Comparison of ENCODE assay signal across 9 mouse cellular contexts in genomic region chr5:123747604-123748003, GRCm38 (mm10). TPM values are rescaled to one million over a fixed set of nuclear protein-coding genes. Genes with fewer than 3 reads are reported as not detected.
DNase-seq lines count a peak whose midpoint lies in the region; ATAC-seq lines count a peak whose summit lies in the region.
"Had no signal": no experiment of that assay in that cellular context is flagged by ENCODE, and none has a peak within 500 bp of the region (broad histone marks: within the 10 kb centered on the region; RNA-seq: fewer than 3 reads in every experiment).

No protein-coding gene starts in this region.

- DNase-seq in lung, adult 18-20 months = no peak
- DNase-seq in limb, embryonic 11.5 days (ENCODE audit: low spot score) = no peak
- peak; percentile 36 for DNase-seq in retina, postnatal 1 day
- DNase-seq in adrenal gland, postnatal 10 days = no peak
- DNase-seq in Muller cell, postnatal 12 days (ENCODE audit: inconsistent ontology term) = no peak
- DNase-seq: adrenal gland, adult 8-10 months had no signal

- peak overlapping the region; percentile 86 for H3K4me3 ChIP-seq in lung, embryonic 16.5 days (ENCODE audit: low read length)
- peak overlapping the region; percentile 75 for H3K4me3 ChIP-seq in embryonic facial prominence, embryonic 13.5 days
- peak overlapping the region; percentile 81 for H3K4me3 ChIP-seq in limb, embryonic 11.5 days (ENCODE audit: low read depth, low read length)

- H3K27ac ChIP-seq in lung, embryonic 16.5 days (ENCODE audit: low read length) = 0 out of 2 replicates have a peak overlapping the region, but pooled peaks have one; percentile 24
- H3K27ac ChIP-seq in embryonic facial prominence, embryonic 13.5 days = no peak overlapping the region; the same call in 1 of the 2 replicates
- H3K27ac ChIP-seq in limb, embryonic 11.5 days (replicated peaks; ENCODE audit: low read depth, low read length) = no peak overlapping the region

- WGBS in lung, embryonic 16.5 days = 16% methylated on average over 7 of the region's 7 CpGs
- WGBS in embryonic facial prominence, embryonic 13.5 days = 20% methylated on average over 7 of the region's 7 CpGs
- 42% methylated on average over 7 of the region's 7 CpGs for WGBS in limb, embryonic 11.5 days

- H3K9ac ChIP-seq in lung, embryonic 16.5 days (ENCODE audit: low read length) = peak overlapping the region; percentile 64
- H3K9ac ChIP-seq in embryonic facial prominence, embryonic 13.5 days = peak overlapping the region; percentile 78
- peak overlapping the region; percentile 1; the same call in 1 of the 2 replicates for H3K9ac ChIP-seq in limb, embryonic 11.5 days (ENCODE audit: low read length)

- peaks cover 19% of the 10 kb centered on the region for H3K36me3 ChIP-seq in lung, embryonic 16.5 days (ENCODE audit: control insufficient read depth, insufficient read depth, low read length)
- peaks cover 30% of the 10 kb centered on the region for H3K36me3 ChIP-seq in embryonic facial prominence, embryonic 13.5 days
- peaks cover under 1% of the 10 kb centered on the region; the same call in 1 of the 2 replicates for H3K36me3 ChIP-seq in limb, embryonic 11.5 days (ENCODE audit: control insufficient read depth, insufficient read depth, low read length)

- H3K27me3 ChIP-seq in lung, embryonic 16.5 days (ENCODE audit: control insufficient read depth, insufficient read depth, low read depth, low read length) = no peaks in the 10 kb centered on the region
- H3K27me3 ChIP-seq in embryonic facial prominence, embryonic 13.5 days = no peaks in the 10 kb centered on the region
- H3K27me3 ChIP-seq in limb, embryonic 11.5 days (ENCODE audit: control insufficient read depth, insufficient read depth, low read length) = no peaks in the 10 kb centered on the region

- no peak for ATAC-seq in lung, embryonic 16.5 days (ENCODE audit: low read depth)
- ATAC-seq in embryonic facial prominence, embryonic 13.5 days (ENCODE audit: insufficient number of reproducible peaks, insufficient read depth, low FRiP score, low TSS enrichment, low read depth) = no peak
- ATAC-seq in limb, embryonic 11.5 days (ENCODE audit: insufficient number of reproducible peaks, low FRiP score, low TSS enrichment, low read depth) = no peak
- ATAC-seq in cerebellum, adult (ENCODE audit: insufficient number of reproducible peaks, low FRiP score, low TSS enrichment) = no peak

- peak overlapping the region; percentile 84 for H3K4me2 ChIP-seq in lung, embryonic 16.5 days (ENCODE audit: low read depth, low read length)
- H3K4me2 ChIP-seq in embryonic facial prominence, embryonic 13.5 days = peak overlapping the region; percentile 85
- H3K4me2 ChIP-seq in limb, embryonic 11.5 days (ENCODE audit: low read depth, severe bottlenecking) = peak overlapping the region; percentile 75

- peaks cover 18% of the 10 kb centered on the region for H3K4me1 ChIP-seq in lung, embryonic 16.5 days (replicated peaks; ENCODE audit: control insufficient read depth, insufficient read depth, low read length)
- H3K4me1 ChIP-seq in embryonic facial prominence, embryonic 13.5 days = peaks cover 23% of the 10 kb centered on the region
- peaks cover 10% of the 10 kb centered on the region; the same call in 1 of the 2 replicates for H3K4me1 ChIP-seq in limb, embryonic 11.5 days (ENCODE audit: control insufficient read depth, insufficient read depth, low read length)

- no peaks in the 10 kb centered on the region for H3K9me3 ChIP-seq in lung, embryonic 16.5 days (ENCODE audit: control insufficient read depth, low read length)
- H3K9me3 ChIP-seq in embryonic facial prominence, embryonic 13.5 days = no peaks in the 10 kb centered on the region
- H3K9me3 ChIP-seq in limb, embryonic 11.5 days (ENCODE audit: control insufficient read depth, low read length) = no peaks in the 10 kb centered on the region

RNA-seq across cellular contexts. Expression of gene Rsrc2, which starts 1.6 kb away (rescaled TPM):
- 110 and 116 TPM in 2 replicates for polyA plus RNA-seq in lung, embryonic 16.5 days (2015; fragmentation: Nextera tagmentation; extraction: Ambion mirVana)
- 168 and 177 TPM in 2 replicates for polyA plus RNA-seq in embryonic facial prominence, embryonic 13.5 days (2015; fragmentation: Nextera tagmentation; extraction: Ambion mirVana)
- polyA plus RNA-seq in limb, embryonic 11.5 days (2014; fragmentation: Nextera tagmentation; extraction: Ambion mirVana) = 166 and 167 TPM in 2 replicates
- 10 to 100 TPM; 63.7 to 76.4 TPM for total RNA-seq in adrenal gland, postnatal 10 days (2021)

RNA-seq across cellular contexts. Expression of gene Kntc1, which starts 1.9 kb away (rescaled TPM):
- 28.6 and 32.4 TPM in 2 replicates for polyA plus RNA-seq in lung, embryonic 16.5 days (2015; fragmentation: Nextera tagmentation; extraction: Ambion mirVana)
- 32.3 and 36.6 TPM in 2 replicates for polyA plus RNA-seq in embryonic facial prominence, embryonic 13.5 days (2015; fragmentation: Nextera tagmentation; extraction: Ambion mirVana)
- 38.8 and 47.5 TPM in 2 replicates for polyA plus RNA-seq in limb, embryonic 11.5 days (2014; fragmentation: Nextera tagmentation; extraction: Ambion mirVana)
- 10 to 100 TPM in 1 of 2 experiments, 1 to 10 TPM in 1; 8.0 to 12.9 TPM for total RNA-seq in adrenal gland, postnatal 10 days (2021)

RNA-seq across cellular contexts. Expression of gene Zcchc8, which starts 26.7 kb away (rescaled TPM):
- polyA plus RNA-seq in lung, embryonic 16.5 days (2015; fragmentation: Nextera tagmentation; extraction: Ambion mirVana) = 75.9 and 76.4 TPM in 2 replicates
- 94.1 and 96.2 TPM in 2 replicates for polyA plus RNA-seq in embryonic facial prominence, embryonic 13.5 days (2015; fragmentation: Nextera tagmentation; extraction: Ambion mirVana)
- 100 and 106 TPM in 2 replicates for polyA plus RNA-seq in limb, embryonic 11.5 days (2014; fragmentation: Nextera tagmentation; extraction: Ambion mirVana)
- 10 to 100 TPM; 39.7 to 54.2 TPM for total RNA-seq in adrenal gland, postnatal 10 days (2021)

Comparison
In these comparisons a context has a peak if more than half of its experiments do, and no peak if none do; other contexts are left out.
1. H3K9ac ChIP-seq: peak in every context shown above with its lines; median percentile 78 in embryonic facial prominence, embryonic 13.5 days; 64 in lung, embryonic 16.5 days; 1 in limb, embryonic 11.5 days.